Mouse (Mus musculus) MEL (cell line): ENCODE measurements around the gene Tex10. TPM values are rescaled to one million over a fixed set of nuclear protein-coding genes. Genes with fewer than 3 reads are reported as not detected.

ENCODE experiments used
- DNase-seq: peaks from one replicate; pipeline ENCODE4 v3.0.0; 2011; ENCODE audit warnings: low read depth, low spot score
- H3K27ac ChIP-seq: 2 replicates; pipeline ENCODE4 v1.5.1; 2012; ENCODE audit warnings: low read depth, mild to moderate bottlenecking, control low read depth, low read length, moderate library complexity; ENCODE audit not compliant: control insufficient read depth
- H3K27me3 ChIP-seq, 2 experiments: fragments of 150-350 bp in 1 of 2; sonication (generic) in 1 of 2; 2 replicates each; pipeline ENCODE4 v1.6.1; 2012; ENCODE audit warnings: low read length in 2 of 2, mild to moderate bottlenecking in 2 of 2, improper control_type of control experiment in 1 of 2, moderate library complexity in 1 of 2; ENCODE audit not compliant: insufficient read depth in 2 of 2, control insufficient read depth in 1 of 2
- H3K36me3 ChIP-seq, 2 experiments: 2 replicates each; pipeline ENCODE4 v1.6.1; 2012 to 2014; ENCODE audit warnings: low read length in 2 of 2, improper control_type of control experiment in 1 of 2, inconsistent platforms in 1 of 2, mild to moderate bottlenecking in 1 of 2; ENCODE audit not compliant: insufficient read depth in 2 of 2, control insufficient read depth in 1 of 2
- H3K4me1 ChIP-seq, 2 experiments: fragments of 150-350 bp in 1 of 2; sonication (generic) in 1 of 2; 2 replicates each; pipeline ENCODE4 v1.6.1; 2012; ENCODE audit warnings: low read length in 2 of 2, improper control_type of control experiment in 1 of 2, mild to moderate bottlenecking in 1 of 2; ENCODE audit not compliant: insufficient read depth in 2 of 2, control insufficient read depth in 1 of 2
- H3K4me3 ChIP-seq, 2 experiments: fragments of 150-350 bp in 1 of 2; sonication (generic) in 1 of 2; 2 replicates each; pipeline ENCODE4 v1.5.1; 2012; ENCODE audit warnings: low read depth in 2 of 2, low read length in 2 of 2, mild to moderate bottlenecking in 2 of 2, moderate library complexity in 2 of 2, control low read depth in 1 of 2, improper control_type of control experiment in 1 of 2; ENCODE audit not compliant: control insufficient read depth in 1 of 2, insufficient read depth in 1 of 2
- H3K79me2 ChIP-seq: 2 replicates; pipeline ENCODE4 v1.6.1; 2012; ENCODE audit warnings: mild to moderate bottlenecking, low read length, moderate library complexity; ENCODE audit not compliant: control insufficient read depth, poor library complexity, insufficient read depth
- H3K9ac ChIP-seq: 2 replicates; pipeline ENCODE4 v1.6.1; 2012; ENCODE audit warnings: low read depth, mild to moderate bottlenecking, control low read depth, low read length, moderate library complexity; ENCODE audit not compliant: control insufficient read depth, poor library complexity, severe bottlenecking
- H3K9me3 ChIP-seq: fragments of 150-350 bp; sonication (generic); replicated peaks from 2 replicates; pipeline ENCODE4 v1.6.1; 2012; ENCODE audit warnings: mild to moderate bottlenecking, low read length, improper control_type of control experiment, moderate library complexity; ENCODE audit not compliant: insufficient read depth
- BHLHE40 ChIP-seq: IDR thresholded peaks from 2 replicates; pipeline ENCODE4 v1.6.1; 2012; ENCODE audit warnings: low read depth, mild to moderate bottlenecking, inconsistent platforms, low read length, improper control_type of control experiment, borderline replicate concordance
- CHD1 ChIP-seq: IDR thresholded peaks from 2 replicates; pipeline ENCODE4 v1.6.1; 2012; ENCODE audit warnings: low read depth, mild to moderate bottlenecking, inconsistent platforms, low read length, improper control_type of control experiment
- ELF1 ChIP-seq: IDR thresholded peaks from 2 replicates; pipeline ENCODE4 v1.6.1; 2014; ENCODE audit warnings: low read depth, mild to moderate bottlenecking, inconsistent platforms, low read length, improper control_type of control experiment, moderate library complexity
- EP300 ChIP-seq, 2 experiments: IDR thresholded peaks; 2 replicates each; pipeline ENCODE4 v1.6.1; 2011; ENCODE audit warnings: improper control_type of control experiment in 2 of 2, low read length in 2 of 2, low read depth in 1 of 2, mild to moderate bottlenecking in 1 of 2
- ETS1 ChIP-seq: IDR thresholded peaks from 2 replicates; pipeline ENCODE4 v1.6.1; 2012; ENCODE audit warnings: low read depth, mild to moderate bottlenecking, inconsistent platforms, low read length, improper control_type of control experiment, moderate library complexity
- GABPA ChIP-seq: IDR thresholded peaks from 2 replicates; pipeline ENCODE4 v1.6.1; 2012; ENCODE audit warnings: low read depth, mild to moderate bottlenecking, inconsistent platforms, low read length, improper control_type of control experiment, moderate library complexity
- GATA1 ChIP-seq: IDR thresholded peaks from 2 replicates; pipeline ENCODE4 v1.6.1; 2011; ENCODE audit warnings: low read depth, low read length, improper control_type of control experiment
- HCFC1 ChIP-seq: IDR thresholded peaks from 2 replicates; pipeline ENCODE4 v1.6.1; 2012; ENCODE audit warnings: low read depth, mild to moderate bottlenecking, inconsistent platforms, low read length, improper control_type of control experiment, moderate library complexity
- JUND ChIP-seq: IDR thresholded peaks from 2 replicates; pipeline ENCODE4 v1.6.1; 2011; ENCODE audit warnings: low read depth, mild to moderate bottlenecking, improper control_type of control experiment, low read length
- KAT2A ChIP-seq: conservative IDR thresholded peaks from 2 replicates; pipeline ENCODE4 v1.6.1; 2012; ENCODE audit warnings: low read depth, low read length, improper control_type of control experiment, inconsistent platforms
- MAFK ChIP-seq: IDR thresholded peaks from 2 replicates; pipeline ENCODE4 v1.6.1; 2011; ENCODE audit warnings: low read depth, mild to moderate bottlenecking, low read length, improper control_type of control experiment, borderline replicate concordance
- MAX ChIP-seq: IDR thresholded peaks from 2 replicates; pipeline ENCODE4 v1.6.1; 2011; ENCODE audit warnings: low read length, improper control_type of control experiment
- MXI1 ChIP-seq: IDR thresholded peaks from 2 replicates; pipeline ENCODE4 v1.6.1; 2011; ENCODE audit warnings: mild to moderate bottlenecking, low read depth, low read length, improper control_type of control experiment
- MYB ChIP-seq: IDR thresholded peaks from 2 replicates; pipeline ENCODE4 v1.6.1; 2011; ENCODE audit warnings: mild to moderate bottlenecking, low read depth, low read length, improper control_type of control experiment
- MYC ChIP-seq: IDR thresholded peaks from 2 replicates; pipeline ENCODE4 v1.6.1; 2011; ENCODE audit warnings: low read depth, mild to moderate bottlenecking, low read length, improper control_type of control experiment, moderate library complexity
- NELFE ChIP-seq: IDR thresholded peaks from 2 replicates; pipeline ENCODE4 v1.6.1; 2011; ENCODE audit warnings: low read depth, low read length, improper control_type of control experiment
- NRF1 ChIP-seq: IDR thresholded peaks from 2 replicates; pipeline ENCODE4 v1.6.1; 2014; ENCODE audit warnings: low read depth, mild to moderate bottlenecking, inconsistent platforms, low read length, improper control_type of control experiment, moderate library complexity; ENCODE audit not compliant: poor library complexity, insufficient read depth, severe bottlenecking
- POLR2A ChIP-seq, 2 experiments: IDR thresholded peaks; 2 replicates each; pipeline ENCODE4 v1.6.1; 2011 to 2012; ENCODE audit warnings: low read length in 2 of 2, mild to moderate bottlenecking in 2 of 2, control low read depth in 1 of 2, improper control_type of control experiment in 1 of 2, low read depth in 1 of 2, moderate library complexity in 1 of 2; ENCODE audit not compliant: control insufficient read depth in 1 of 2, insufficient read depth in 1 of 2, poor library complexity in 1 of 2
- POLR2AphosphoS5 ChIP-seq: IDR thresholded peaks from 2 replicates; pipeline ENCODE4 v1.6.1; 2012; ENCODE audit warnings: low read depth, borderline replicate concordance, mild to moderate bottlenecking, inconsistent platforms, low read length, moderate library complexity, mixed read lengths
- RAD21 ChIP-seq: IDR thresholded peaks from 2 replicates; pipeline ENCODE4 v1.6.1; 2011; ENCODE audit warnings: mild to moderate bottlenecking, low read depth, low read length, improper control_type of control experiment
- TAL1 ChIP-seq: IDR thresholded peaks from 2 replicates; pipeline ENCODE4 v1.6.1; 2012; ENCODE audit warnings: mild to moderate bottlenecking, inconsistent platforms, low read length, moderate library complexity, mixed read lengths
- TBP ChIP-seq: IDR thresholded peaks from 2 replicates; pipeline ENCODE4 v1.8.0; 2011; ENCODE audit warnings: low read depth, low read length, improper control_type of control experiment
- TCF12 ChIP-seq: IDR thresholded peaks from 2 replicates; pipeline ENCODE4 v1.6.1; 2014; ENCODE audit warnings: low read depth, mild to moderate bottlenecking, inconsistent platforms, low read length, improper control_type of control experiment, moderate library complexity
- UBTF ChIP-seq: IDR thresholded peaks from 2 replicates; pipeline ENCODE4 v1.6.1; 2012; ENCODE audit warnings: low read depth, mild to moderate bottlenecking, inconsistent platforms, low read length, improper control_type of control experiment, moderate library complexity, borderline replicate concordance; ENCODE audit not compliant: insufficient read depth
- USF1 ChIP-seq: IDR thresholded peaks from 2 replicates; pipeline ENCODE4 v1.6.1; 2014; ENCODE audit warnings: low read depth, mild to moderate bottlenecking, inconsistent platforms, low read length, improper control_type of control experiment, moderate library complexity
- ZC3H11A ChIP-seq: IDR thresholded peaks from 2 replicates; pipeline ENCODE4 v1.6.1; 2012; ENCODE audit warnings: low read depth, mild to moderate bottlenecking, inconsistent platforms, low read length, improper control_type of control experiment
- ZKSCAN1 ChIP-seq: IDR thresholded peaks from 2 replicates; pipeline ENCODE4 v1.6.1; 2012; ENCODE audit warnings: low read depth, mild to moderate bottlenecking, inconsistent platforms, low read length, improper control_type of control experiment, moderate library complexity
- ZMIZ1 ChIP-seq: IDR thresholded peaks from 2 replicates; pipeline ENCODE4 v1.6.1; 2012; ENCODE audit warnings: low read depth, mild to moderate bottlenecking, inconsistent platforms, low read length, improper control_type of control experiment, moderate library complexity
- polyA plus RNA-seq, 2 experiments: library from polyadenylated mRNA; stranded (reverse) in 1 of 2; unstranded in 1 of 2; fragments of >175 nt in 1 of 2; fragments of >200 nt in 1 of 2; gene quantifications; 2 replicates each; pipeline versions ENCODE4 v1.2.1 to v1.2.4; 2012; ENCODE audit warnings: low replicate concordance in 2 of 2, low read depth in 1 of 2; ENCODE audit not compliant: insufficient read length in 2 of 2, insufficient read depth in 1 of 2, missing spikeins in 1 of 2
- total RNA-seq: library from RNA; depleted of rRNA; stranded (reverse); fragments of 300-350 nt; gene quantifications from 2 replicates; pipeline ENCODE4 v1.2.3, GENCODE M21; 2012

The Tex10 gene
- total and polyA plus RNA-seq, 3 experiments = 41.9 to 184 (median 51.6) TPM

GRCm38 (mm10) chr4:48472792-48473650, at the start of gene Tex10 (continued):
- no peak; the same call in 1 of the 2 replicates for TF ChIP-seq KAT2A
- TF ChIP-seq GABPA = no peak
- TF ChIP-seq HCFC1 = peak; percentile 83
- no peak for TF ChIP-seq ZKSCAN1
- TF ChIP-seq JUND = no peak
- TF ChIP-seq, all 39 proteins: peak for 20

- no peaks in the 10 kb centered on the region for H3K36me3 ChIP-seq
- TF ChIP-seq ZMIZ1 (no peak), CHD1 (no peak), HCFC1 (no peak), UBTF (no peak), ZC3H11A (no peak), JUND (no peak), MAX (no peak), NELFE (no peak), POLR2AphosphoS5 (no peak), TBP (no peak), NRF1 (no peak), POLR2A (IDR thresholded peaks at IDR 0.05; ENCODE audit: control insufficient read depth in 1 of 2, insufficient read depth in 1 of 2, low read depth in 1 of 2, low read length in 2 of 2, poor library complexity in 1 of 2) (no peak)
- no peak overlapping the region for H3K27ac ChIP-seq
- no peak overlapping the region for H3K4me3 ChIP-seq
- no peak for DNase-seq
- no peaks in the 10 kb centered on the region for H3K79me2 ChIP-seq
- H3K9ac ChIP-seq = no peak overlapping the region
- no peaks in the 10 kb centered on the region for H3K9me3 ChIP-seq
- no peaks in the 10 kb centered on the region for H3K4me1 ChIP-seq
- H3K27me3 ChIP-seq = no peaks in the 10 kb centered on the region; a peak in 2 of 4 replicates
Observed at GRCm38 (mm10) chr4:48510861-48511260, 37.6 kb upstream of the Tex10 start.

- no peaks in the 10 kb centered on the region for H3K27me3 ChIP-seq
- TF ChIP-seq USF1 (no peak), MAX (no peak), ZC3H11A (no peak), GATA1 (no peak), KAT2A (no peak), MXI1 (no peak), MYB (no peak), HCFC1 (no peak), ETS1 (no peak), ELF1 (no peak), TBP (no peak), TAL1 (no peak), TCF12 (no peak), MAFK (no peak), RAD21 (no peak), NELFE (no peak), MYC (no peak), BHLHE40 (no peak), POLR2A (IDR thresholded peaks at IDR 0.05; ENCODE audit: control insufficient read depth in 1 of 2, insufficient read depth in 1 of 2, low read depth in 1 of 2, low read length in 2 of 2, poor library complexity in 1 of 2) (no peak), EP300 (IDR thresholded peaks at IDR 0.05; ENCODE audit: low read depth in 1 of 2, low read length in 2 of 2) (no peak)
- TF ChIP-seq, all 39 proteins: peak for 0
- Histone ChIP-seq H3K4me1 (no peaks in the 10 kb centered on the region), H3K9ac (no peak overlapping the region), H3K27ac (no peak overlapping the region), H3K36me3 (no peaks in the 10 kb centered on the region), H3K9me3 (no peaks in the 10 kb centered on the region), H3K79me2 (no peaks in the 10 kb centered on the region), H3K4me3 (no peak overlapping the region)
- DNase-seq = no peak
Observed at GRCm38 (mm10) chr4:48492510-48492909, 19.3 kb upstream of the Tex10 start.
